Comparison of ENCODE assay signal across 9 mouse cellular contexts in genomic region chr2:181218881-181219485, GRCm38 (mm10). TPM values are rescaled to one million over a fixed set of nuclear protein-coding genes. Genes with fewer than 3 reads are reported as not detected.
A peak's percentile ranks its signal among the peaks of the same experiment; 100 is the strongest.
DNase-seq lines count a peak whose midpoint lies in the region; ATAC-seq and TF ChIP-seq lines count a peak whose summit lies in the region.
"Had no signal": no experiment of that assay in that cellular context is flagged by ENCODE, and none has a peak within 500 bp of the region (broad histone marks: within the 10 kb centered on the region; RNA-seq: fewer than 3 reads in every experiment).

No protein-coding gene starts in this region.

- TF ChIP-seq CTCF in lung, postnatal 0 days (IDR thresholded peaks at IDR 0.05) = no peak

- WGBS in heart, embryonic 13.5 days = 50% methylated on average over 5 of the region's 5 CpGs
- WGBS in midbrain, embryonic 11.5 days = 57% methylated on average over 5 of the region's 5 CpGs
- 67% methylated on average over 5 of the region's 5 CpGs for WGBS in midbrain, embryonic 13.5 days
- 59% methylated on average over 5 of the region's 5 CpGs for WGBS in embryonic facial prominence, embryonic 13.5 days
- 53% methylated on average over 5 of the region's 5 CpGs for WGBS in lung, postnatal 0 days

- H3K9ac ChIP-seq in heart, embryonic 13.5 days = no peak overlapping the region
- H3K9ac ChIP-seq in midbrain, embryonic 11.5 days (ENCODE audit: low read length) = no peak overlapping the region
- H3K9ac ChIP-seq in midbrain, embryonic 13.5 days (replicated peaks) = no peak overlapping the region
- H3K9ac ChIP-seq in embryonic facial prominence, embryonic 13.5 days = no peak overlapping the region
- H3K9ac ChIP-seq in lung, postnatal 0 days (replicated peaks; ENCODE audit: low read depth) = no peak overlapping the region

- H3K4me1 ChIP-seq in heart, embryonic 13.5 days = peaks cover 23% of the 10 kb centered on the region
- H3K4me1 ChIP-seq in midbrain, embryonic 11.5 days (ENCODE audit: control insufficient read depth, insufficient read depth, low read length) = peaks cover 9% of the 10 kb centered on the region
- peaks cover 13% of the 10 kb centered on the region for H3K4me1 ChIP-seq in midbrain, embryonic 13.5 days (replicated peaks)
- peaks cover 16% of the 10 kb centered on the region for H3K4me1 ChIP-seq in embryonic facial prominence, embryonic 13.5 days
- H3K4me1 ChIP-seq in lung, postnatal 0 days (ENCODE audit: insufficient read depth, low read depth, low read length) = peaks cover 12% of the 10 kb centered on the region; the same call in 1 of the 2 replicates

- no peak for ATAC-seq in heart, embryonic 13.5 days (ENCODE audit: extremely low read depth, insufficient number of reproducible peaks, low FRiP score, low TSS enrichment)
- no peak for ATAC-seq in midbrain, embryonic 11.5 days (ENCODE audit: low FRiP score)
- no peak for ATAC-seq in midbrain, embryonic 13.5 days
- no peak for ATAC-seq in embryonic facial prominence, embryonic 13.5 days (ENCODE audit: insufficient number of reproducible peaks, insufficient read depth, low FRiP score, low TSS enrichment, low read depth)
- no peak for ATAC-seq in lung, postnatal 0 days

- no peaks in the 10 kb centered on the region for H3K36me3 ChIP-seq in heart, embryonic 13.5 days
- H3K36me3 ChIP-seq in midbrain, embryonic 11.5 days (ENCODE audit: control insufficient read depth, insufficient read depth, low read length) = no peaks in the 10 kb centered on the region
- H3K36me3 ChIP-seq in midbrain, embryonic 13.5 days = no peaks in the 10 kb centered on the region
- H3K36me3 ChIP-seq in embryonic facial prominence, embryonic 13.5 days = no peaks in the 10 kb centered on the region
- H3K36me3 ChIP-seq in lung, postnatal 0 days (ENCODE audit: insufficient read depth, low read length) = no peaks in the 10 kb centered on the region

- H3K4me3 ChIP-seq in heart, embryonic 13.5 days = no peak overlapping the region
- no peak overlapping the region for H3K4me3 ChIP-seq in midbrain, embryonic 11.5 days (ENCODE audit: low read depth, low read length)
- H3K4me3 ChIP-seq in midbrain, embryonic 13.5 days (replicated peaks) = no peak overlapping the region
- H3K4me3 ChIP-seq in embryonic facial prominence, embryonic 13.5 days = peak overlapping the region; percentile 30; the same call in 1 of the 2 replicates
- no peak overlapping the region for H3K4me3 ChIP-seq in lung, postnatal 0 days (ENCODE audit: low read depth, low read length)

- H3K27ac ChIP-seq in heart, embryonic 13.5 days (replicated peaks) = peak overlapping the region; percentile 54
- no peak overlapping the region for H3K27ac ChIP-seq in midbrain, embryonic 11.5 days (ENCODE audit: low read depth, low read length)
- no peak overlapping the region for H3K27ac ChIP-seq in midbrain, embryonic 13.5 days
- H3K27ac ChIP-seq in embryonic facial prominence, embryonic 13.5 days = peak overlapping the region; percentile 18; the same call in 1 of the 2 replicates
- peak overlapping the region; percentile 83 for H3K27ac ChIP-seq in lung, postnatal 0 days (ENCODE audit: low read length)

- no peaks in the 10 kb centered on the region for H3K9me3 ChIP-seq in heart, embryonic 13.5 days
- H3K9me3 ChIP-seq in midbrain, embryonic 11.5 days (ENCODE audit: control insufficient read depth, low read length) = no peaks in the 10 kb centered on the region
- no peaks in the 10 kb centered on the region for H3K9me3 ChIP-seq in midbrain, embryonic 13.5 days
- H3K9me3 ChIP-seq in embryonic facial prominence, embryonic 13.5 days = no peaks in the 10 kb centered on the region
- no peaks in the 10 kb centered on the region for H3K9me3 ChIP-seq in lung, postnatal 0 days (ENCODE audit: low read length)

- TF ChIP-seq EP300 in lung, postnatal 0 days (IDR thresholded peaks at IDR 0.05) = no peak

- no peak for DNase-seq in heart, adult 8-10 months (ENCODE audit: low spot score)
- DNase-seq in midbrain, embryonic 11.5 days (ENCODE audit: low spot score, missing footprints) = peak; percentile 87
- DNase-seq in lung, postnatal 0 days (ENCODE audit: low spot score) = peak; percentile 24
- DNase-seq in adrenal gland, adult 2 months = no peak
- DNase-seq in frontal cortex, postnatal 14 days (ENCODE audit: low spot score in 2 of 2) = no peak

- H3K4me2 ChIP-seq in heart, embryonic 13.5 days = peak overlapping the region; percentile 75; the same call in 1 of the 2 replicates
- H3K4me2 ChIP-seq in midbrain, embryonic 11.5 days = no peak overlapping the region
- H3K4me2 ChIP-seq in midbrain, embryonic 13.5 days (replicated peaks) = no peak overlapping the region
- H3K4me2 ChIP-seq in embryonic facial prominence, embryonic 13.5 days = 0 out of 2 replicates have a peak overlapping the region, but pooled peaks have one; percentile 61
- H3K4me2 ChIP-seq in lung, postnatal 0 days (replicated peaks; ENCODE audit: low read depth, low read length) = peak overlapping the region; percentile 43

- H3K27me3 ChIP-seq in heart, embryonic 13.5 days (replicated peaks) = peaks cover 53% of the 10 kb centered on the region
- H3K27me3 ChIP-seq in midbrain, embryonic 11.5 days (ENCODE audit: control insufficient read depth, insufficient read depth, low read length) = peaks cover 3% of the 10 kb centered on the region
- H3K27me3 ChIP-seq in midbrain, embryonic 13.5 days = peaks cover 24% of the 10 kb centered on the region
- H3K27me3 ChIP-seq in embryonic facial prominence, embryonic 13.5 days = peaks cover 15% of the 10 kb centered on the region
- H3K27me3 ChIP-seq in lung, postnatal 0 days (replicated peaks; ENCODE audit: insufficient read depth, low read length) = no peaks in the 10 kb centered on the region

RNA-seq across cellular contexts. Expression of gene Fndc11, which starts 0.8 kb away (rescaled TPM):
- 0.13 and 0.27 TPM in 2 replicates for polyA plus RNA-seq in heart, embryonic 13.5 days (2015; fragmentation: Nextera tagmentation; extraction: Ambion mirVana)
- not detected for total RNA-seq in heart, adult 8-10 months (2022)
- 0.15 TPM in 2 replicates for polyA plus RNA-seq in midbrain, embryonic 11.5 days (2014; fragmentation: Nextera tagmentation; extraction: Ambion mirVana)
- polyA plus RNA-seq in midbrain, embryonic 13.5 days (2015; fragmentation: Nextera tagmentation; extraction: Ambion mirVana) = 0.13 TPM in 1 of 2 replicates, not detected in the other
- not detected in 2 replicates for polyA plus RNA-seq in embryonic facial prominence, embryonic 13.5 days (2015; fragmentation: Nextera tagmentation; extraction: Ambion mirVana)
- polyA plus RNA-seq in lung, postnatal 0 days (2015; fragmentation: Nextera tagmentation; extraction: Ambion mirVana) = 0.86 and 0.91 TPM in 2 replicates
- total RNA-seq in adrenal gland, adult 2 months (2021) = under 1 TPM in 1 of 2 experiments, not detected in 1; 0.46 TPM
- 0.47 and 0.67 TPM in 2 replicates for polyA plus RNA-seq in adrenal gland, adult 2 months (2012; rRNA removed)
- total RNA-seq: layer of hippocampus, adult 8-10 months had no signal

RNA-seq across cellular contexts. Expression of gene Srms, which starts 6.0 kb away (rescaled TPM):
- polyA plus RNA-seq in heart, embryonic 13.5 days (2015; fragmentation: Nextera tagmentation; extraction: Ambion mirVana) = 0.11 TPM in 1 of 2 replicates, not detected in the other
- under 1 TPM; 0.30 to 0.46 (median 0.38) TPM for total RNA-seq in heart, adult 8-10 months (2022)
- 0.14 TPM in 1 of 2 replicates, not detected in the other for polyA plus RNA-seq in midbrain, embryonic 11.5 days (2014; fragmentation: Nextera tagmentation; extraction: Ambion mirVana)
- 0.10 TPM in 1 of 2 replicates, not detected in the other for polyA plus RNA-seq in midbrain, embryonic 13.5 days (2015; fragmentation: Nextera tagmentation; extraction: Ambion mirVana)
- 0.14 TPM in 1 of 2 replicates, not detected in the other for polyA plus RNA-seq in embryonic facial prominence, embryonic 13.5 days (2015; fragmentation: Nextera tagmentation; extraction: Ambion mirVana)
- polyA plus RNA-seq in lung, postnatal 0 days (2015; fragmentation: Nextera tagmentation; extraction: Ambion mirVana) = 2.5 and 2.6 TPM in 2 replicates
- total RNA-seq in adrenal gland, adult 2 months (2021) = 1 to 10 TPM in 1 of 2 experiments, under 1 TPM in 1; 0.66 to 1.3 TPM
- 1.1 and 1.4 TPM in 2 replicates for polyA plus RNA-seq in adrenal gland, adult 2 months (2012; rRNA removed)

RNA-seq across cellular contexts. Expression of gene Ptk6, which starts 16.4 kb away (rescaled TPM):
- polyA plus RNA-seq in heart, embryonic 13.5 days (2015; fragmentation: Nextera tagmentation; extraction: Ambion mirVana) = 0.05 TPM in 1 of 2 replicates, not detected in the other
- not detected for total RNA-seq in heart, adult 8-10 months (2022)
- polyA plus RNA-seq in midbrain, embryonic 11.5 days (2014; fragmentation: Nextera tagmentation; extraction: Ambion mirVana) = not detected in 2 replicates
- not detected in 2 replicates for polyA plus RNA-seq in midbrain, embryonic 13.5 days (2015; fragmentation: Nextera tagmentation; extraction: Ambion mirVana)
- 0.07 TPM in 1 of 2 replicates, not detected in the other for polyA plus RNA-seq in embryonic facial prominence, embryonic 13.5 days (2015; fragmentation: Nextera tagmentation; extraction: Ambion mirVana)
- 0.23 and 0.25 TPM in 2 replicates for polyA plus RNA-seq in lung, postnatal 0 days (2015; fragmentation: Nextera tagmentation; extraction: Ambion mirVana)
- under 1 TPM in 1 of 2 experiments, not detected in 1; 0.07 TPM for total RNA-seq in adrenal gland, adult 2 months (2021)
- polyA plus RNA-seq in adrenal gland, adult 2 months (2012; rRNA removed) = 0.02 TPM in 1 of 2 replicates, not detected in the other
- total RNA-seq: layer of hippocampus, adult 8-10 months had no signal

RNA-seq across cellular contexts. Expression of gene Helz2, which starts 22.8 kb away (rescaled TPM):
- 1.1 and 1.5 TPM in 2 replicates for polyA plus RNA-seq in heart, embryonic 13.5 days (2015; fragmentation: Nextera tagmentation; extraction: Ambion mirVana)
- total RNA-seq in heart, adult 8-10 months (2022) = 1 to 10 TPM; 7.9 to 9.5 (median 9.0) TPM
- 0.44 and 0.56 TPM in 2 replicates for polyA plus RNA-seq in midbrain, embryonic 11.5 days (2014; fragmentation: Nextera tagmentation; extraction: Ambion mirVana)
- 0.34 TPM in 2 replicates for polyA plus RNA-seq in midbrain, embryonic 13.5 days (2015; fragmentation: Nextera tagmentation; extraction: Ambion mirVana)
- polyA plus RNA-seq in embryonic facial prominence, embryonic 13.5 days (2015; fragmentation: Nextera tagmentation; extraction: Ambion mirVana) = 0.51 and 0.78 TPM in 2 replicates
- 3.1 and 3.5 TPM in 2 replicates for polyA plus RNA-seq in lung, postnatal 0 days (2015; fragmentation: Nextera tagmentation; extraction: Ambion mirVana)
- total RNA-seq in adrenal gland, adult 2 months (2021) = 10 to 100 TPM; 15.3 to 25.0 TPM
- polyA plus RNA-seq in adrenal gland, adult 2 months (2012; rRNA removed) = 29.6 and 33.1 TPM in 2 replicates

RNA-seq across cellular contexts. Expression of gene Ppdpf, which starts 31.9 kb away (rescaled TPM):
- 180 and 188 TPM in 2 replicates for polyA plus RNA-seq in heart, embryonic 13.5 days (2015; fragmentation: Nextera tagmentation; extraction: Ambion mirVana)
- total RNA-seq in heart, adult 8-10 months (2022) = 10 to 100 TPM; 45.3 to 54.3 (median 52.4) TPM
- polyA plus RNA-seq in midbrain, embryonic 11.5 days (2014; fragmentation: Nextera tagmentation; extraction: Ambion mirVana) = 414 and 426 TPM in 2 replicates
- polyA plus RNA-seq in midbrain, embryonic 13.5 days (2015; fragmentation: Nextera tagmentation; extraction: Ambion mirVana) = 470 and 482 TPM in 2 replicates
- polyA plus RNA-seq in embryonic facial prominence, embryonic 13.5 days (2015; fragmentation: Nextera tagmentation; extraction: Ambion mirVana) = 327 and 423 TPM in 2 replicates
- 261 and 262 TPM in 2 replicates for polyA plus RNA-seq in lung, postnatal 0 days (2015; fragmentation: Nextera tagmentation; extraction: Ambion mirVana)
- total RNA-seq in adrenal gland, adult 2 months (2021) = 10 to 100 TPM; 91.1 to 91.9 TPM
- 160 and 197 TPM in 2 replicates for polyA plus RNA-seq in adrenal gland, adult 2 months (2012; rRNA removed)

Comparison
In these comparisons a context has a peak if more than half of its experiments do, and no peak if none do; other contexts are left out.
1. H3K27ac ChIP-seq: peak in heart, embryonic 13.5 days (single experiment), embryonic facial prominence, embryonic 13.5 days (single experiment) and lung, postnatal 0 days (single experiment); none in midbrain, embryonic 11.5 days (single experiment) and midbrain, embryonic 13.5 days (single experiment).
2. H3K4me2 ChIP-seq: peak in heart, embryonic 13.5 days (single experiment), embryonic facial prominence, embryonic 13.5 days (single experiment) and lung, postnatal 0 days (single experiment); none in midbrain, embryonic 11.5 days (single experiment) and midbrain, embryonic 13.5 days (single experiment).
3. DNase-seq: peak in midbrain, embryonic 11.5 days (single experiment) and lung, postnatal 0 days (single experiment); none in heart, adult 8-10 months (single experiment), adrenal gland, adult 2 months (single experiment) and frontal cortex, postnatal 14 days (0 of 2).